Mouse (Mus musculus) forebrain, embryonic 14.5 days (tissue): ENCODE results near the gene Slc16a9. TPM values are rescaled to one million over a fixed set of nuclear protein-coding genes. Genes with fewer than 3 reads are reported as not detected.
A peak's percentile ranks its signal among the peaks of the same experiment; 100 is the strongest.

Experiments used
- ATAC-seq: fragments of 200-750 bp; cut with Nextera tagmentation; 2 replicates; pipeline ENCODE4 v1.8.0; 2017; ENCODE audit warnings: mild to moderate bottlenecking, moderate library complexity
- DNase-seq: peaks from one replicate; pipeline ENCODE4 v3.0.0-alpha.2; 2015; ENCODE audit warnings: low spot score
- H3K27ac ChIP-seq: fragments of 300-500 bp; sonication (generic); 2 replicates; pipeline ENCODE4 v1.5.1; 2014; ENCODE audit warnings: low read depth, mild to moderate bottlenecking, control low read depth, low read length, moderate library complexity
- H3K27me3 ChIP-seq: fragments of 300-500 bp; sonication (generic); replicated peaks from 2 replicates; pipeline ENCODE4 v1.6.1; 2014; ENCODE audit warnings: low read length, control low read depth, mixed read lengths; ENCODE audit not compliant: control insufficient read depth, insufficient read depth
- H3K36me3 ChIP-seq: fragments of 300-500 bp; sonication (generic); 2 replicates; pipeline ENCODE4 v1.6.1; 2014; ENCODE audit warnings: low read length, control low read depth; ENCODE audit not compliant: control insufficient read depth, insufficient read depth
- H3K4me1 ChIP-seq: fragments of 300-500 bp; sonication (generic); 2 replicates; pipeline ENCODE4 v1.6.1; 2014; ENCODE audit warnings: antibody characterized with exemption, low read length, control low read depth; ENCODE audit not compliant: control insufficient read depth, insufficient read depth
- H3K4me2 ChIP-seq: fragments of 300-500 bp; sonication (generic); 2 replicates; pipeline ENCODE4 v1.6.1; 2014; ENCODE audit warnings: mild to moderate bottlenecking, control low read depth, low read length
- H3K4me3 ChIP-seq: fragments of 300-500 bp; sonication (generic); 2 replicates; pipeline ENCODE4 v1.5.1; 2014; ENCODE audit warnings: low read depth, low read length, control low read depth
- H3K9ac ChIP-seq: fragments of 300-500 bp; sonication (generic); 2 replicates; pipeline ENCODE4 v1.6.1; 2014; ENCODE audit warnings: mild to moderate bottlenecking, low read length, control low read depth, moderate library complexity
- H3K9me3 ChIP-seq: fragments of 300-500 bp; sonication (generic); replicated peaks from 2 replicates; pipeline ENCODE4 v1.6.1; 2016; ENCODE audit warnings: low read length, control low read depth, mixed read lengths; ENCODE audit not compliant: control insufficient read depth
- WGBS: fragments of 180-500 bp; shearing (Covaris S2); extraction: QIAGEN DNeasy Blood & Tissue Kit; methylation state at CpG from one replicate; pipeline ENCODE4 v1.1.7; 2014; 5-methylcytosine and 5-hydroxymethylcytosine counted together
- polyA plus RNA-seq: library from polyadenylated mRNA; unstranded; fragments of >200 nt; fragmentation: Nextera tagmentation; extraction: Ambion mirVana; gene quantifications from 2 replicates; pipeline ENCODE4 v1.2.1, GENCODE M21; 2014

Slc16a9 gene
- polyA plus RNA-seq, 1 experiment from 2014 or later, result 1.4 TPM

DNA sequence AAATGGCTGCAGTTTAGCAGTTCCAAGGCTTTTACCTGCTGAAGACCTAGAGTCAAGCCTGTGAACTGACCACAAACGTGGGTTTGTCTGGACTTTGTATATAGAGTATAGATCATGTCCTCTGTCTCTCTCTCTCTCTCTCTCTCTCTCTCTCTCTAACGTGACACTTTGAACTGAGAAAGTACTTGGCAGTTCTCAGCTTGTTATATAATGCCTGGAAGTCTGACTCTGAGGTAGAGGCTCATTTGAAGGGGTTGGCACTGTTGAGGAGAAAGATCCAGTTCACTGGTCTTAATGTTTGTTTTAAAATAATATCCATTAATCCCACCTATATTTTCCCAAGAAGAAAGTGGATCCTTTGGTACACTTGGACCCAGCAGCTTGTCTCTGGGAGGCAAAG lies 7.0 kb upstream of the Slc16a9 start:
- Histone ChIP-seq H3K27me3 (0 out of 2 replicates have a peak, but pooled peaks cover 2% of the 10 kb centered on the region), H3K27ac (no peak overlapping the region), H3K4me1 (no peaks in the 10 kb centered on the region), H3K9ac (no peak overlapping the region), H3K9me3 (no peaks in the 10 kb centered on the region), H3K4me2 (no peak overlapping the region), H3K36me3 (no peaks in the 10 kb centered on the region), H3K4me3 (no peak overlapping the region)
- 62% methylated on average over 2 of the region's 2 CpGs for WGBS
- no peak for ATAC-seq
- DNase-seq, result no peak

GRCm38 (mm10) chr10:70242751-70243444 lies 2.0 kb upstream of the Slc16a9 start:
- ATAC-seq, result no peak
- Histone ChIP-seq H3K27ac (no peak overlapping the region), H3K27me3 (peaks cover 25% of the 10 kb centered on the region), H3K36me3 (no peaks in the 10 kb centered on the region), H3K9me3 (no peaks in the 10 kb centered on the region), H3K4me1 (no peaks in the 10 kb centered on the region), H3K9ac (no peak overlapping the region), H3K4me3 (no peak overlapping the region), H3K4me2 (no peak overlapping the region)
- 55% methylated on average over 8 of the region's 8 CpGs for WGBS
- no peak for DNase-seq

GRCm38 (mm10) chr10:70245559-70245945 lies 652 bp downstream of the Slc16a9 start:
- H3K36me3 ChIP-seq, result no peaks in the 10 kb centered on the region
- 2% methylated on average over 16 of the region's 16 CpGs for WGBS
- H3K4me3 ChIP-seq, result peak overlapping the region; percentile 65
- DNase-seq, result no peak
- no peak overlapping the region for H3K27ac ChIP-seq
- H3K9ac ChIP-seq, result peak overlapping the region; percentile 64
- H3K4me2 ChIP-seq, result peak overlapping the region; percentile 96
- no peaks in the 10 kb centered on the region for H3K4me1 ChIP-seq
- H3K9me3 ChIP-seq, result no peaks in the 10 kb centered on the region
- ATAC-seq, result no peak
- peaks cover 25% of the 10 kb centered on the region for H3K27me3 ChIP-seq

- H3K4me2 ChIP-seq, result peak overlapping the region; percentile 96
- H3K27me3 ChIP-seq, result peaks cover 25% of the 10 kb centered on the region
- no peaks in the 10 kb centered on the region for H3K4me1 ChIP-seq
- DNase-seq (no peak), ATAC-seq (no peak)
- no peaks in the 10 kb centered on the region for H3K9me3 ChIP-seq
- H3K27ac ChIP-seq, result no peak overlapping the region
- 39% methylated on average over 9 of the region's 9 CpGs for WGBS
- peak overlapping the region; percentile 65; the same call in 1 of the 2 replicates for H3K4me3 ChIP-seq
- no peak overlapping the region for H3K9ac ChIP-seq
- H3K36me3 ChIP-seq, result no peaks in the 10 kb centered on the region
Measured at GRCm38 (mm10) chr10:70246076-70246475, 1.2 kb downstream of the Slc16a9 start.

DNA sequence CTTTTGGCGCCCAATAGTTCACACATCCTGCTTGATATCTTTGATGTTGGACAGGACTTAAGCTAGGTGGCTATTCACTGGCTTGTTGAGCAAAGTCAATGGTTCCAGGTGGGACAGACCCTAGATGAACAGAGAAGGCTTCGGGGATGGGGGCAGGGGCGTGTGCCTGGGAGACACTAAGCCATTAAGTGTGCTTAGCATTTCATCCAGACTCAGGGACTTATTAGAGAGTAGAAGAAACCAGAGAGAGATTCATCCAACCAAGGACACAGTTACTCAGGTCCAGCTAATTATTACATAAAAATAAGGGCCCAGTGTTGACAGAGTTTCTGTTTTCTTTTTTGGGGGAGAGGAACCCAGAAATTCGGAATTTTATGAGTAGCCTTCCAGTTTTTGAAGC lies 5.5 kb downstream of the Slc16a9 start:
- Histone ChIP-seq H3K27me3 (peaks cover 10% of the 10 kb centered on the region), H3K4me2 (no peak overlapping the region), H3K4me1 (no peaks in the 10 kb centered on the region), H3K4me3 (no peak overlapping the region), H3K27ac (no peak overlapping the region), H3K36me3 (no peaks in the 10 kb centered on the region), H3K9me3 (no peaks in the 10 kb centered on the region), H3K9ac (no peak overlapping the region)
- ATAC-seq, result no peak
- no peak for DNase-seq
- 78% methylated on average over 4 of the region's 4 CpGs for WGBS

GRCm38 (mm10) chr10:70250766-70251165 lies 5.9 kb downstream of the Slc16a9 start:
- Histone ChIP-seq H3K4me2 (no peak overlapping the region), H3K27ac (no peak overlapping the region), H3K36me3 (no peaks in the 10 kb centered on the region), H3K4me3 (no peak overlapping the region), H3K9me3 (no peaks in the 10 kb centered on the region), H3K27me3 (peaks cover 10% of the 10 kb centered on the region), H3K4me1 (no peaks in the 10 kb centered on the region), H3K9ac (no peak overlapping the region)
- 89% methylated on average over 6 of the region's 6 CpGs for WGBS
- ATAC-seq (no peak), DNase-seq (no peak)

DNA sequence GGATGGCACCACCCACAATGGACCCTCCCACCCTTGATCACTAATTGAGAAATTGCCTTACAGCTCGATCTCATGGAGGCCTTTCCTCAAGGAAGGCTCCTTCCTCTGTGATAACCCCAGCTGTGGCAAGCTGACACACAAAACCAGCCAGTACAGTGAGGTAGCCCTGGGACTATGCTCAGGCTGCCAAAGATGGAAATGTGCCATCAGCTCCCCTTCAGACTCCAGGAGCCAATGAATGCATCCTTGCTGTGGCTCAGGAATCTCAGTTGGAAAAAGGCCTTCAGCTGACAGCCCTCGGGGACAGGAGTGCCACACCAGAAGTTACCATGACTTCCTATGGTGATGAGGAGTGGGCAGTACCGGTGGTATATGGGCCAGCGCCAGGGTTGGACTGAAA lies 9.8 kb downstream of the Slc16a9 start:
- Histone ChIP-seq H3K36me3 (no peaks in the 10 kb centered on the region), H3K9me3 (no peaks in the 10 kb centered on the region), H3K4me1 (no peaks in the 10 kb centered on the region), H3K4me2 (no peak overlapping the region), H3K27ac (no peak overlapping the region), H3K27me3 (no peaks in the 10 kb centered on the region), H3K4me3 (no peak overlapping the region), H3K9ac (no peak overlapping the region)
- WGBS, result 74% methylated on average over 4 of the region's 4 CpGs
- ATAC-seq (no peak), DNase-seq (no peak)

GRCm38 (mm10) chr10:70255601-70256210 lies 10.8 kb downstream of the Slc16a9 start:
- no peak for ATAC-seq
- Histone ChIP-seq H3K36me3 (no peaks in the 10 kb centered on the region), H3K27me3 (no peaks in the 10 kb centered on the region), H3K4me2 (no peak overlapping the region), H3K4me3 (no peak overlapping the region), H3K9ac (no peak overlapping the region), H3K9me3 (no peaks in the 10 kb centered on the region), H3K4me1 (no peaks in the 10 kb centered on the region), H3K27ac (no peak overlapping the region)
- DNase-seq, result no peak
- 89% methylated on average over 15 of the region's 15 CpGs for WGBS

DNA sequence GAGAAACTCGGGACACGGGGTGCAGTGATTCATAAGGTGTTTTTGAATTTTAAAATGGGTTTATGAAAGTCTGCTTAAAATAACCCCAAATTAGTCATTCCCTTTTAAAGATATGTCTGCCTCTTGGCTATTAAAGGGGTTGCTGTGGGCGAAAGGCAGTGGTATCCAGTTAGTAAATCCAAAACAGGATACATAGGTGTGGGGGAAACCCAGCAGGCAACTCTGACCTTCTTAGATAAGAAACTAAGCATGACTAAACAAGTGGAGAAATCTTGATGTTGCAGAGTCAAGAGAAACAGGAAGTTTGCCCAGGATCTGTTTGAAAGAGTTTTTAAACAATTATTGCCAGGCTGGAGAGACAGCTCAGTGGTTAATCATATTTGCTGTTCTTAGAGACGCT lies 12.1 kb downstream of the Slc16a9 start:
- no peak overlapping the region for H3K9ac ChIP-seq
- no peaks in the 10 kb centered on the region for H3K9me3 ChIP-seq
- no peaks in the 10 kb centered on the region for H3K36me3 ChIP-seq
- H3K4me3 ChIP-seq, result no peak overlapping the region
- H3K4me1 ChIP-seq, result no peaks in the 10 kb centered on the region
- no peaks in the 10 kb centered on the region for H3K27me3 ChIP-seq
- 90% methylated on average over 4 of the region's 4 CpGs for WGBS
- H3K4me2 ChIP-seq, result no peak overlapping the region
- DNase-seq (no peak), ATAC-seq (no peak)
- H3K27ac ChIP-seq, result no peak overlapping the region
